Mouse (Mus musculus) left cerebral cortex, postnatal 25 days (tissue): ENCODE measurements around the gene Srp72. TPM values are rescaled to one million over a fixed set of nuclear protein-coding genes. Genes with fewer than 3 reads are reported as not detected.

Experiments
- DNase-seq, 2 experiments: peaks; one replicate each; pipeline ENCODE4 v3.0.0; 2022; ENCODE audit warnings: low spot score in 2 of 2, mixed read lengths in 1 of 2
- intact Hi-C: fragments of 180-260 bp; cut with DNase I; formaldehyde crosslinking; loops from one replicate; pipeline ENCODE4 v1.15.1; 2025
- total RNA-seq, 2 experiments: library from RNA; stranded (reverse); gene quantifications; 2 replicates each; pipeline ENCODE4 v1.2.3; 2021

The Srp72 gene
- total RNA-seq: 100 to 1,000 TPM; 107 TPM

- peak; percentile 77 to 87 for DNase-seq
- intact Hi-C loops: loop anchor here (2.0 kb wide), 1 partner anchor 70 kb away; the partner anchor contains the start of gene Aasdh
These were observed at the start of gene Srp72 for GRCm38 (mm10) chr5:76974554-76975285. TSS of gene Srp72 (plus strand) at chr5:76974683.

- peak; percentile 31 to 69 for DNase-seq
- intact Hi-C loops: no loop called here
These were observed 46.2 kb upstream of the Srp72 start for GRCm38 (mm10) chr5:76928124-76928832.

DNA sequence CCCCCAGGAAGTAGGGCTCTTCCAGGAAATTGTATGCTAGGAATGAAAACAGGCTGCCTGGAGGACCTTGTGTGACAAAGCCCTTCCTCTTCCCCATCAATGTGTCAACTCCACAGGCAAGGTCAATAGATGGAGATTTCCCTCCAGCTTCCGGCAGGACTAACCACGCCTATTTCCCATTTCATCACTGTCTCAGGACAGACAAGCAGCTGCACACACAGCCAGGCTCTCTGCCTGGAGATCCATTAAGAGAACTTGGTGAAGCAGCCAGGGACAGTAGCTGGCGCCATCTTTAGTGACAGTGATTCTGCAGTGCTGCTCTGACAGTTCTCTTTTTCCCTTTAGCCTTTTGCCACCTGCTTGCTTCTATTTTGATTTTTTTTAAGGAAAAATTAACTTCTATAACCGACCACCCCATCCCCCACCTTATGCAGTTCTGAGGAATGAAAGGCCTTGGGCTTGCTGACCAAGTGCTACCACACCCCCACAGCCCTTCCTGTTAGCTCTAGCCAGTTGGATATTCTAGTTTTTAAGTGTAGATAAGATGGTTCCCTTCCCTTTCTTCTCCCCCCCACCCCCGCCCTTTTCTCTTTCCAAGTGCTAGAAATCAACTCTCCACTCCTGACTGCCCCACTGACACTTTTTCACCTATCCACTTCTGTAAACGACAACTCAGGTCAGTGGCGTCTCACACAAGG is 45.2 kb upstream of the Srp72 start:
- intact Hi-C loops: no loop called here
- DNase-seq: no peak

DNA sequence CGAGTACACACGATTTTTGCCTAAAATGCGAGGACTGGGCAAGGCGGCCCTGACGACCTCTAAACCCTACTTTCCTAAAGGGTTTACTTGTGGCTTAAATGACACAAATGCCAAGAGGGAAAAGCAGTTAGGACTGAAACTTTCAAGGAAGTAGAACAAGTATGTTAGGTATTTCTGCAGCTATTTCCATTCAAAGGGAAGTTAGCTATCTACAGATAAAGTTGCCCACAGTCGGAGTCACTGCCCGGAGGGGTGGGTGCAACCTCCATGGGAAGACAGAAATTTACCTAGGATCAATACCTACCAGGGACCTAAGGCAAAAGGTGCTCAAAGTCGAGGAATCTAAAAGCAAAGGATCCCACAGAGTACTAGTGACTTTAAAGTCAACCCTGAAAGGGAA is 34.8 kb upstream of the Srp72 start:
- intact Hi-C loops: no loop called here
- no peak for DNase-seq

DNA sequence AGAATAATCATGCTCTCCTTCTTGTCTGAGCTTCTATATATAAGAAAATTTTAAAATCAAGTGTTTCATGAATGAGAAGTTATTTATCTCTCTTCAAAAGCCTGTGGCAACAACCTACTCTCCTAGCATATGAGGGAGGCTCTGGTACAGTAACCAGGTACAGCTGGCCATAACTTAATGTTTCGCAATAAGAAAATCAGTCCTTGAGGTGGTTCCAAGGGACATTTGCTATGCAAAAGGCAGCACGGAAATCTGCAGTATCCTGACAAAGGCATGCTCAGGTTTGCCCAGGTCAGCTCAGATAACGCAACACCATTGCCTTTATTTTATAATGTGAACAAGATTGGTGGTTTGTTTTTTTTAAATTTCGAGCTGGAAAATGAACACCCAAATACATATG is 32.5 kb upstream of the Srp72 start:
- intact Hi-C loops: no loop called here
- no peak for DNase-seq

GRCm38 (mm10) chr5:76942505-76942904 is 32.0 kb upstream of the Srp72 start:
- no peak for DNase-seq
- intact Hi-C loops: no loop called here

GRCm38 (mm10) chr5:76944965-76945677 is 29.4 kb upstream of the Srp72 start:
- intact Hi-C loops: no loop called here
- no peak for DNase-seq

DNA sequence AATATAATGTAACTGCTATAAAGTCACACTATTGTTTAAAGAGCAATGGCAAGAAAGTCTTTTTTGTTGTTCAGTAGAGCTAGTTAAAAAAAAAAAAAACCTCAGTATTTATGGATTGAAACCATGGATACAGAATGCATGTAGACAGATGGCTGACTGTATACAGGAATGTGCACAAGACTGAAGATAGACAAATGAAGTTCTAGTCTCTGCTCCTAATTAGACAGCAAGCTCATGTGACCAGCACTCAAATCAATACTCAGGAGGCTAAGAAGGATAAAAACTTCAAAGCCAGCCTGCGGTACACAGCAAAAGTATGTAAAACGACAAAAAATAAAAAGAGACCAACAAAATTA is 28.8 kb upstream of the Srp72 start:
- no peak for DNase-seq
- intact Hi-C loops: no loop called here

DNA sequence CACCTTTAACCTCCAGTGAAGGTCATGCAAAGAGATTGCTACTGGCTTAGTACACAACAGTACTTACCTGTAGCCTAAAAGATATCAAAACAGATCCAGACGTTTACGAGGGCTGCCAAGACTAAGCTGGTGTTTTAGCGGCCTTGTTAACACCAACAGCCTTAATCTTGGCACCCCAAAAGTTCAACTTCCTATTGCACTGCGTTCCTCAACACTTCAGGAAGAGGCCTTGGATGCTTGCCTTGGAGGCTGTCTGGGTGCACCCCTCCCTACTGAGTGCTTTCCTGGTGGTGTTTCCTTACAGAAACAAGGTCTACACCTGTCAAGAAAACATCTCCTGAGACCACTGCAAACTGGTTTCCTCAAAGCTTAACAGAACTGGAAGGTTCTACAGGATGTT is 27.3 kb upstream of the Srp72 start:
- intact Hi-C loops: no loop called here
- DNase-seq: no peak

- DNase-seq: no peak
These were observed 26.7 kb upstream of the Srp72 start for GRCm38 (mm10) chr5:76947758-76948157.

DNA sequence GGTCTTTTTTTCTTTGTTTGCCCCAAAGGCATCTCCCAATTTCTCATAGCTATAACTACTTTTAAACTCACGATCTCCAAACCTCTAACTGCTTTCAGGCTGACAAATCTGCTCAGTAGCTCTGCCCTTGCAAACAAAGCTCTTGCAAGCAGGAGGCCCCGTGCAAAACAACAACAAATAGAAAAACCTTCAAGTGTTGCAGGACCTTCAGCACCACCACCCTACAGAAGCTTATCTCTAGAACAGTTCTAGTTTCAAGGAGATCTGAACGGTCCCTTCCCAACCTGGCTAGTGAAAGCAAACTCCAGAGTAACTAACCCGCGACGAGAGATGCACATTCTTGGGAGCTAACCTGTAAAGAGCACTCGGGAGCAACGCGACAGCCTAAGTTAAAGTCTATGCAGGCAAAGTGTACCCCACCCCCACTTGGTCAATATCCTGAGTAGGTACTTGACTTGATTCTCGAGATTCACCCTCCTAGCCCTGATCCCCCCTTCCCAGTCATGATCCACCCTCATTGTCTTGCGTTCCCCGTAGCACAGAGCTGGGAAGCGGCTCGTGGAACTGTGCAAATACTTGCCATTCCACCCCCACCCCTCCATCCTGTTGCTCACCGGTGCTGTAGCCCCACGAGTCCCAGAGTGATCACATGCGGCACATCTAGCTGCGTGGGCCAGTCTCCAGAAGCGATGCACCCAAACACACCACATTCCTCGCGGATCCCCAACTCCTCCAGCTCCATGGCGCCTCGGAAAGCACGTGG is 24.0 kb upstream of the Srp72 start:
- intact Hi-C loops: loop anchor here (1.0 to 2.0 kb wide), 2 partner anchors 45 to 362 kb away; partner anchors contain the start of genes Aasdh and Cep135
- no peak for DNase-seq

More at GRCm38 (mm10) chr5:76947758-76948157, 26.7 kb upstream of the Srp72 start:
- intact Hi-C loops: no loop called here

- DNase-seq: peak; percentile 97 to 98
- intact Hi-C loops: loop anchor here (1.0 to 2.0 kb wide), 2 partner anchors 46 to 363 kb away; partner anchors contain the start of genes Aasdh and Cep135
These were observed 23.1 kb upstream of the Srp72 start, which contains the start of the genes Paics and Ppat for GRCm38 (mm10) chr5:76951106-76952027. TSS of gene Paics (plus strand) at chr5:76951307. TSS of gene Ppat (minus strand) at chr5:76951578.

DNA sequence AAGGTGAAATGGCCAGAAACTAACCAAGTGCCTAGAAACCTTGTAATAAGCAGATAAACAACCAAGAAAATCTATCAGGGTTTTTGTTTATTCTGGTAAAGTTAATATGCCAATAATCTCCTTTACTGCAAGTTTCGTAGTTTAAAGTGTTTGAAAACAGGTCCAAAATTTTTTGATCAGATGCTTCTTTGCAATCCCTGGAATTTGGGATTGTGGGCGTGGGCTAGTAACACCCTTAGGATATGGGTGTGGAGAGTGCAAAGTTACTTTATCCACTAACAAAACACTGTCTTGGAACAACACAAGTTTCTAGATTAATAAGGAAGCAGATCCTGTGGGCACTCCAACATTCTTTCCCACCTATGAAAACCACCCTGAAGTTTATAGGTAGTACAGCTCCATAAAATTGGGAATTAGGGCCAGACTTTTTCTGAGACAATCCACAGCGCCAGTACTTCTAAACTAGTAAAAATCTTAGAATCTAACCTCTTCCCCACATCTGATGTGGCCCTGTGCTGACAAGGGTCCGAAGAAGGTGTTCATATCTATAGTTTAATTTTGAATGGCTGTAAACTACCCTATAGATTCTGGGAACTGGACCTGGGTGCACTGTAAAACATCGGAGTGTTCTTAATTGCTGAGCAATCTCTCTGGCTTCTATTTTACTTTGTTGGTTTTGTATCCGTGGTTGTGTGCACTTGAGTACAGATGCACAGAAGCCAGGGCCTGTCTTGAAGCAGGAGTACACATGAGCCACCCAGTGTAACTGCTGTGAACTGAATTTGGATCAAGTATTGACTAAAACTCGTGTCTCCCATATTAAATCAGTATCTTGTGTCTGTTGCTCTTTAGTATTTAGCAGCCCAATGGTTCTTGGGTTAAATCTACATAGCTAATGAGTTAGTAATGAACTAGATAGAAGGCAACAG is 22.1 kb upstream of the Srp72 start:
- no peak for DNase-seq
- intact Hi-C loops: no loop called here

DNA sequence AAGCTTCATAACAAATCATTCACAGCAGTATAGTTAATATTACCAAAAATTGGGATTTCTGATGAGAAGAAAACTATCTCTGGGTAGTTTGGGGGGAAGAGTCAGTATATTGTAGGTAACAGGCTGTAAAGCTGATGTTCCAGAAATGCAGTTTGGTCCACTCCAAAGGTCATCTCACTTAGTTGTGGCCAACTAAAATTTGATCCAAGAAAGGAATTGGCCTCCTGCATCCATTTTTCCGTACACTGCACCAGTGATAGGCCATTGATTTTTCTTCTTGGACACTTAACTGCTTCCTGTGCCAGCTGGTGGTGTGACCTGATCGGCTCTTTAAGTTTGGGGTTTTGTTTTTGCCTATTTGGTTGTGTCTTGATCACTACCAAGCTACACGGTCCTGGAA is 20.7 kb upstream of the Srp72 start:
- intact Hi-C loops: no loop called here
- DNase-seq: no peak

DNA sequence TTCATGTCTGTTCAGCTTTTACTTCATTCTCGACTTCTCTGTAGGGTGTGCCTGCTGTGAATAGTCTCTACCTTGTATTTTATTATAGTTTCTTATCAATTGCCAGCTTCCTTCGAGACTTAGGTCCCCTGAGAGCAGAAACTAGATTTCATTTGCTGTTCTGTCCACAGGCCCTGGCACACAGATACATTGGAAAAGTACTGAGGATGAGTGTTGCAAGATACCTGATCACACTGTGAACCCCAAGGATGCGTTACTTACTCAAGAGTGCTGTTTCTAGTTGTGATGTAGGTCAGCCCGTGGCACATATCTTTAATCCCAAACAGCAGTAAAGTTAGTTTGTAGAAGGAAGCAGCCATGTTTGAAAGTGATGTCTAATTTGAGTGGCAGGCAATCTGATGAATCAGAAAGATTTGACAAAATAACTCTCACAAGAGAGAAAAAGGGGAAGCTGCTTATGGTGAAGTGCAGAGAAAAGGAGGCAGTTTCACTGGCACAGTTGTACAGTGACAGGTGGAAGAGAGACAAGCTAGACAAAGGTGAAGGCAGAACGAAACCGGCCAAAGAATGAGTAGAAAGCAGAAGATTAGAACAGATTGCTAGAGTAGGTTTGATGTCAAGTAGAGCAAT is 20.1 kb upstream of the Srp72 start:
- DNase-seq: no peak
- intact Hi-C loops: no loop called here

DNA sequence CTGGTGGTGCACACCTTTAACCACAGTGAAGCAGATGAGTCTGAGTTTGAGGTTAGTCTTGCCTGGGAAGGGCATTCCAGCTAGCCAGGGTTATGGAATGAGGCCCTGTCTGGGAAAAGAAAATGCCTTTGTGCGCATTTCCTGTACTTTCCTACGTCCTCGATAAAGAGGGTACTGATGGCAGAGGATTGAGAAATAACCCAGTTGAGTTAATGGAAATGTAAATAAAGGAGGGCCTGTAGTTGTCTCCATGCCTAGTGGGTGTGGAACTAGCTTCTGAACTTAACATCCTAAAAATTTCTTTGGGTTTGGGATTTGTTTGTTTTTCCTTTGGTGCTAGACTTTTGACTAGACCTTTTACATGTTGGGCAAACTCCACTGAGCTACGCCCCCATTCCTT is 19.0 kb upstream of the Srp72 start:
- intact Hi-C loops: no loop called here

GRCm38 (mm10) chr5:76957954-76958353 is 16.5 kb upstream of the Srp72 start:
- no peak for DNase-seq
- intact Hi-C loops: no loop called here

More for the DNA sequence above, 19.0 kb upstream of the Srp72 start:
- no peak for DNase-seq
